Mouse (Mus musculus) gastrocnemius, adult 8-10 months (tissue): ENCODE data around the gene Tsen34. TPM values are rescaled to one million over a fixed set of nuclear protein-coding genes. Genes with fewer than 3 reads are reported as not detected.

Source experiments
- DNase-seq, 2 experiments: peaks; one replicate each; pipeline ENCODE4 v3.0.0; 2022; ENCODE audit warnings: low spot score in 2 of 2
- total RNA-seq, 4 experiments: library from RNA; stranded (reverse); gene quantifications; 2 replicates each; pipeline ENCODE4 v1.2.4; 2022

The Tsen34 gene
- 10 to 100 TPM; 25.3 to 34.0 (median 29.0) TPM for total RNA-seq

GRCm38 (mm10) chr7:3692382-3692986 is at the start of gene Tsen34:
TSS of gene Tsen34 (plus strand) at chr7:3692863.
- no peak for DNase-seq

DNA sequence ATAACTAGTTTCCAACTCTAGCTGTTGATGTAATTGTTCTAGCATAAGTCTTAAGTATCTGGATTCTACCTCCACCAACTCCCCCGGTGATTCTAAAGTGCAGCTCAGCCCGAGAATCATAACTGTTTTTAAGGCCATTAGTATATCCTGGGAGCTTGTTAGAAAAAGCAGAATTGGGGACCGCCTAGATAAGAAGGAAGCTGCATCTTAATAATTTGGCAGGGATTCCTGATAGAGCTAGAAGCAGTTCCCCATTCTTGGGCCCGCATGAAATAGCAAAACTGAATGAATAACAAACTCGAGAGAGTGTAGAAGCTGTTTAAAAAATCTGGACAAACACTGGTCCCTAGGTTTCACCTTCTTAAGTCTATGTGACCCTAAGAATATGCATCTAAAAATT is 49.3 kb upstream of the Tsen34 start:
- no peak for DNase-seq

GRCm38 (mm10) chr7:3643843-3644242 is 48.8 kb upstream of the Tsen34 start:
- DNase-seq, result no peak

GRCm38 (mm10) chr7:3644348-3644671 is 48.4 kb upstream of the Tsen34 start:
- DNase-seq, result no peak

GRCm38 (mm10) chr7:3644672-3645487 is 47.8 kb upstream of the Tsen34 start, which contains the start of gene Cnot3:
TSS of gene Cnot3 (plus strand) at chr7:3645268.
- peak; percentile 97 to 99 for DNase-seq

DNA sequence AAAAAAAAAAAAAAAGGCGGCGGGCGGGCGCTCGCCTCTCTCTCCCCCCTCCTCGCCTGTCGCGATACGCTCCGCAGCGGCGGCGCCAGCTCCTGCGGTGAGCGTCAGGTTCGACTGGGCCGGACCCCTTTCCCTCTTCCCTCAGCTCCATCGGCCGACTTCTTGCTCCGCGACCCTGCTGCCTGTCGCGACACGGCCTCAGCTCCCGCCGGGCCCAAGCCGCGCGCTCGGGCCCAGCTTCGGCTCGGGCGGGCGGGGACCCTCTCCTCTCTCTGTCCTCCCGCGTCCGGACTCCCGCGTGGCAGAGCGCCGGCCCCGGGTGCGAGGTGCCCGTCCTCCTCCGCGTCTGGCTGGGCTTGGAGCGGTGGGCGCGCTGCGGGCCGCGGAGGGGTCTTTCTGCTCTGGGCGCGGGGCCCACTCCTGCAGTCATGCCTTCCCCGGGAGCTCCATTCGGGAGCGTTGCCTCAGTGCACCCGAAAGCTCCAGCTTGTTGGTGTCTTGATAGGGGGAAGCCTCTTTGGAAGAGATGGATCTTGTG is 47.1 kb upstream of the Tsen34 start:
- no peak for DNase-seq

- no peak for DNase-seq
Measured at GRCm38 (mm10) chr7:3646188-3646587, 46.5 kb upstream of the Tsen34 start.

GRCm38 (mm10) chr7:3646641-3647040 is 46.0 kb upstream of the Tsen34 start:
- DNase-seq, result no peak

- DNase-seq, result no peak
Measured at GRCm38 (mm10) chr7:3656966-3657365, 35.7 kb upstream of the Tsen34 start.

GRCm38 (mm10) chr7:3658578-3658977 is 34.1 kb upstream of the Tsen34 start:
- DNase-seq, result no peak

DNA sequence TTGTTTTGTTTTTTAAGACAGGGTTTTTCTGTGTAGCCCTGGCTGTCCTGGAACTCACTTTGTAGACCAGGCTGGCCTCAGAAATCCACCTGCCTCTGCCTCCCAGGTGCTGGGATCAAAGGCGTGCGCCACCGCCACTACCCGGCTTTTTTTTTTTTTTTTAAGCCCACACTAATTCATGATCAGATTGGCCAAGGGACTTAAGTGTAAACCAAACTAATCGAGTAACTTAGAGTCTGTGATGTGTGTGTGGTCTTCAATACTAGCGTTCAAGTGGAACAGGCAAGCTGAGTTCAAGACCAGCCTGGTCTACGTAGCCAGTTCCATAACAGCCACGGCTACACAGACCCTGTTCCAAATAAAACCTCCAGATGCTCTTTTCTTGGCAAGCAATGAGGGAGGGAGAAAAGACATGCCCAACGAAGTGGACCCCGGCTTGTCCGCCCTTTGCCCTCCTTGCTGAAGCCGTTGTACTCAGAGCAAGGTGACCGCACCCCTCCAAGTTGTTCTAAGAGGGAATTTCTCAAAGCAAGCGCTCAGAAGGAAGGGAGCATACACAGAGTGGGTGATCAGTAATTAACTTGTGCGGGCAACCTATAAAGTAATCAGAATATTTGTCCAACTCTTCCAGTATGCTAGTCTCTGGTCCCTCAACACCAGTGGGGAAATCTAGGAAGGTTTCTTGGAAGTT is 28.0 kb upstream of the Tsen34 start:
- no peak for DNase-seq

- peak; percentile 95 for DNase-seq
Measured at GRCm38 (mm10) chr7:3665215-3666114, 27.2 kb upstream of the Tsen34 start, which contains the start of gene Leng1. TSS of gene Leng1 (minus strand) at chr7:3665840.

DNA sequence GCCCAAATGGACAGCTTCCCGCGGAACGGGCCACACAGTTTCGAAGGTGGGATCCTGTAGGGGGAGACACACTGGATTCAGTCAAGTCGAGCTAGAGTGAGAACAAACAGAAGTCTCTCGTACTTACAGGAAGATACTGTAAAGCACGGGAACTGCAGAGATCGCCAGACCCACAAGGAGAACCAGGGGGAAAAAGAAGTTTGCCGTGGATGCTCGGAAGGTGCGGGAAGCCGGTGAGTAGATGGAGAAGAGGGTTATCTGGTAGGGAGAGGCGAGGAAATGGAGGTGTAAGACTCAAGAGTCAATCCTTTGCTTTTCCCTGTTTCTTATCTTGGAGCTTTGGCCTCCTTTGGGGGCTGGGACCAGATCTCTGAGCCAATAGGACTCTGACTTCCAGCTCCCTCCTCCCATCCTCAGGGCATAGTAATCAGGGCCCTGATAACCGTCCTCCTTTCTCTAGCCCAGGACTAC is 25.7 kb upstream of the Tsen34 start:
- DNase-seq, result no peak

- peak; percentile 35 to 62 for DNase-seq
Measured at GRCm38 (mm10) chr7:3674507-3675227, 18.0 kb upstream of the Tsen34 start.

DNA sequence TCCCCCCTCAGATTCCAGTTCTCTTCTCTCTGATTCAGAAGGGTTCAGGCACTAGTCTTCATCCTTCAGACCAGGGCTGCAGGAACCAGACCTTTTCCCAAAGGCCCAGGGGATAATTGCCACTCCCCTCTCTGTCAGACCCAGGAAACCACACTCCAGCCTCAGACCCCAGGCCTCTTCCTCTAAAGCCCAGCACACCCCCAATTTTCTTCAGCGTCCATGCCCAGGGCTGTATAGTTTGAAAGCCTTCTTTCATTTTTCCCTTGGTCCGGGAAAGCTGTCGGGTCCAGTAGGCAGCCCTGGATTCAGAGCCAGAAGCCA is 17.5 kb upstream of the Tsen34 start:
- DNase-seq, result no peak

- no peak for DNase-seq
Measured at GRCm38 (mm10) chr7:3676371-3676770, 16.3 kb upstream of the Tsen34 start.

DNA sequence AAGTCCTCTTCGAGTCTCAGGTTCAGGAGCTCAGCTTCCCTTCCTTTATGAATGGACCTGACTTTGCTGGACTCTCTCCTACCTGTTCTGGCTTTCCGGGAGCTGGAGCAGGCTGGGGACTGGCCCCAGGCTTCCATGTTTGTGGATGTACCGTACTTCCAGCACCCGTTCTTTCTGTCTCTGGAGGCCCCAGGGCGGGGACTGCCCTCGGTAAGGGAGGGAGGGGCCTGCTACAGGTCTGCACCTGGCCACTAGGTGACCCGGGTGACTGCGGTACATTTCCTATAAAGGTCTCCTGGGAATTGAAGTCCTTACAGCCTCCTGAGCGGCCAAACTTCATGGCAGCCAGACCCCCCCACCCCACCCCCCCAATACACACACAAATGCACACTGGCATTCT is 15.3 kb upstream of the Tsen34 start, which contains the start of gene Tmc4:
Tmc4 (minus strand) TSS at position 212 of the 400 bp plus-strand sequence.
- no peak for DNase-seq

DNA sequence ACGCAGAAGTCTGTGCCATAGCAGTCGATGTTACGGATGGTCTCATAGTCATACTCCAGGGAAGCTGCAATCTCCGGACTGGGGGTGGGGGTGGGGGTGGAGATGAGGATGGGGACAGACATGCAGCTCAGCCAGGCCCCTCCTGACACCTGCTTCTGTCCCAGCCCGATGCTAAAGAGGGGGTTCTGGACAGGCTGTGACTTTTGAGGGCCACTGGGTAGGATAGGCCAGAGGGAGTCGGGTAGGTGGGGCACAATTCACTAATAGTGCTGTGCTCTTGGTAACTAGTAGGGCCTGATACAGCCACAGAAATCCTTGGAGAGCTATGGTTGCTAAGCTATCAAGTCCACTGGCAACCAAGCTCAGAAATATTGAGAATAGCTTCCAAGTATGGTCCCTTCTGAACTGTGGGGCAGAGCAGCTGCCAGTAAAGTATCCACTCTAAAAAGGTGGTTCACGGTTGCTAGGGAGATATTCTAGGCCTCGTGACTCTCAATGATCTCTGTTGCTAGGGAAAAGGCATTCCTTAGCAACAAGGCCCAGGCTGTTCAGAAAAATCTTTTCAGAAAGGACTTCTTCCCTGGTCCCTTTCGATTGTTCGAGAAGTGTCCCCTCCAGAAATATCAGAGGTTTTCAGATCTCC is 8.6 kb upstream of the Tsen34 start:
- DNase-seq, result no peak

DNA sequence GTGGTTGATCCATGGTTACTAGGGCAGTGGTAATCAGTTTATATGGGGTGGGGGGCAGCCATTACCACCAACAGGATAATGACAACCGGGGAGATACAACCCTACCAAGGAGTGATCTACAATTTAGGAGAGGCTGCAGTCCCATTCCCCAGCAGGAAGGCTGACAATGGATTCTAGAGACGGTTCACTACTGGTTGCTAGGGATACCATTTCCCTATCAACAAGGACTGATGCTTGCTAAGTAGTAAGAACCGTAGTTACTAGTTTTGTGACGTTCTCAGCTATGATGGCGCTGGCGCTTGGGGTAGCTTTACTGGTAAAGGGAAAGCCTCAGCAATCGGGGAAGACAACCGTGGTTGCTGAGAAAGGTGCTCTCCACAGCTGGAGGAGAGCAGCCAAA is 8.0 kb upstream of the Tsen34 start:
- no peak for DNase-seq
